Mouse (Mus musculus) embryonic facial prominence, embryonic 10.5 days (tissue): Measurements from ENCODE around the gene Llgl2. TPM values are rescaled to one million over a fixed set of nuclear protein-coding genes. Genes with fewer than 3 reads are reported as not detected.

Experiments
- DNase-seq: peaks from one replicate; pipeline ENCODE4 v3.0.0-alpha.2; 2017; ENCODE audit warnings: low spot score
- H3K27ac ChIP-seq: fragments of 300-500 bp; sonication (generic); replicated peaks from 2 replicates; pipeline ENCODE4 v1.5.1; 2016; ENCODE audit warnings: mild to moderate bottlenecking
- H3K27me3 ChIP-seq: fragments of 300-500 bp; sonication (generic); replicated peaks from 2 replicates; pipeline ENCODE4 v1.6.1; 2016; ENCODE audit warnings: low read depth, mild to moderate bottlenecking; ENCODE audit not compliant: poor library complexity, severe bottlenecking
- H3K36me3 ChIP-seq: fragments of 300-500 bp; sonication (generic); replicated peaks from 2 replicates; pipeline ENCODE4 v1.6.1; 2016; ENCODE audit warnings: mild to moderate bottlenecking, moderate library complexity
- H3K4me1 ChIP-seq: fragments of 300-500 bp; sonication (generic); 2 replicates; pipeline ENCODE4 v1.6.1; 2016
- H3K4me3 ChIP-seq: fragments of 300-500 bp; sonication (generic); 2 replicates; pipeline ENCODE4 v1.5.1; 2016; ENCODE audit warnings: mild to moderate bottlenecking, moderate library complexity
- H3K9me3 ChIP-seq: fragments of 300-500 bp; sonication (generic); 2 replicates; pipeline ENCODE4 v1.6.1; 2016; ENCODE audit warnings: mild to moderate bottlenecking
- WGBS: fragments of 180-500 bp; shearing (Covaris S2); methylation state at CpG from one replicate; pipeline ENCODE4 v1.1.7; 2016; 5-methylcytosine and 5-hydroxymethylcytosine counted together
- polyA plus RNA-seq: library from polyadenylated mRNA; unstranded; fragments of >200 nt; fragmentation: Nextera tagmentation; extraction: Ambion mirVana; gene quantifications from 2 replicates; pipeline ENCODE4 v1.2.1, GENCODE M21; 2016

Gene Llgl2
- polyA plus RNA-seq, 1 experiment from 2014 or later: 15.3 TPM

GRCm38 (mm10) chr11:115872437-115872836 is 48.6 kb downstream of the Llgl2 start:
- Histone ChIP-seq H3K27me3 (no peaks in the 10 kb centered on the region), H3K4me3 (no peak overlapping the region), H3K9me3 (no peaks in the 10 kb centered on the region), H3K4me1 (peaks cover 16% of the 10 kb centered on the region), H3K36me3 (no peaks in the 10 kb centered on the region), H3K27ac (no peak overlapping the region)
- WGBS: 66% methylated on average over 4 of the region's 4 CpGs
- no peak for DNase-seq

- WGBS: 88% methylated on average over 3 of the region's 3 CpGs
- DNase-seq: no peak
- no peak overlapping the region for H3K4me3 ChIP-seq
- no peaks in the 10 kb centered on the region for H3K9me3 ChIP-seq
- H3K36me3 ChIP-seq: no peaks in the 10 kb centered on the region
- H3K27ac ChIP-seq: no peak overlapping the region
- H3K4me1 ChIP-seq: peaks cover 16% of the 10 kb centered on the region
- H3K27me3 ChIP-seq: no peaks in the 10 kb centered on the region
Observed at GRCm38 (mm10) chr11:115875935-115876334, 52.1 kb downstream of the Llgl2 start.

GRCm38 (mm10) chr11:115876438-115876837 is 52.6 kb downstream of the Llgl2 start:
- Histone ChIP-seq H3K9me3 (no peaks in the 10 kb centered on the region), H3K27ac (no peak overlapping the region), H3K4me1 (peaks cover 16% of the 10 kb centered on the region), H3K27me3 (peaks cover under 1% of the 10 kb centered on the region; the same call in 1 of the 2 replicates), H3K4me3 (no peak overlapping the region), H3K36me3 (no peaks in the 10 kb centered on the region)
- WGBS: 72% methylated on average over 5 of the region's 5 CpGs
- no peak for DNase-seq

- Histone ChIP-seq H3K36me3 (no peaks in the 10 kb centered on the region), H3K9me3 (no peaks in the 10 kb centered on the region), H3K27me3 (peaks cover 8% of the 10 kb centered on the region), H3K4me3 (no peak overlapping the region), H3K27ac (no peak overlapping the region), H3K4me1 (peaks cover 15% of the 10 kb centered on the region)
- DNase-seq: no peak
- WGBS: 66% methylated on average over 6 of the region's 6 CpGs
Observed at GRCm38 (mm10) chr11:115877174-115877755, 53.4 kb downstream of the Llgl2 start.

- no peaks in the 10 kb centered on the region for H3K9me3 ChIP-seq
- no peak overlapping the region for H3K4me3 ChIP-seq
- peaks cover 16% of the 10 kb centered on the region for H3K27me3 ChIP-seq
- 72% methylated on average over 8 of the region's 8 CpGs for whole genome bisulfite sequencing
- H3K4me1 ChIP-seq: peaks cover 11% of the 10 kb centered on the region; the same call in 1 of the 2 replicates
- H3K27ac ChIP-seq: no peak overlapping the region
- DNase-seq: no peak
- H3K36me3 ChIP-seq: no peaks in the 10 kb centered on the region
Observed at GRCm38 (mm10) chr11:115878071-115878470, 54.2 kb downstream of the Llgl2 start.

- Histone ChIP-seq H3K9me3 (no peaks in the 10 kb centered on the region), H3K27me3 (peaks cover 31% of the 10 kb centered on the region), H3K4me3 (no peak overlapping the region), H3K27ac (no peak overlapping the region), H3K36me3 (no peaks in the 10 kb centered on the region), H3K4me1 (peaks cover 11% of the 10 kb centered on the region; the same call in 1 of the 2 replicates)
- DNase-seq: peak; percentile 50
- 23% methylated on average over 5 of the region's 5 CpGs for WGBS
Observed at GRCm38 (mm10) chr11:115881002-115881401, 57.2 kb downstream of the Llgl2 start.

- Histone ChIP-seq H3K27me3 (peaks cover 31% of the 10 kb centered on the region), H3K36me3 (no peaks in the 10 kb centered on the region), H3K4me1 (peaks cover 4% of the 10 kb centered on the region; the same call in 1 of the 2 replicates), H3K4me3 (no peak overlapping the region), H3K9me3 (no peaks in the 10 kb centered on the region), H3K27ac (no peak overlapping the region)
- DNase-seq: no peak
- WGBS: 33% methylated on average over 17 of the region's 17 CpGs
Observed at GRCm38 (mm10) chr11:115883251-115883650, 59.4 kb downstream of the Llgl2 start.

GRCm38 (mm10) chr11:115884361-115884760 is 60.5 kb downstream of the Llgl2 start:
- Histone ChIP-seq H3K9me3 (no peaks in the 10 kb centered on the region), H3K36me3 (no peaks in the 10 kb centered on the region), H3K27ac (no peak overlapping the region), H3K27me3 (peaks cover 31% of the 10 kb centered on the region), H3K4me3 (no peak overlapping the region), H3K4me1 (peaks cover 10% of the 10 kb centered on the region; the same call in 1 of the 2 replicates)
- 86% methylated on average over 3 of the region's 3 CpGs for WGBS
- no peak for DNase-seq

- WGBS: 75% methylated on average over 11 of the region's 11 CpGs
- Histone ChIP-seq H3K36me3 (no peaks in the 10 kb centered on the region), H3K27me3 (peaks cover 31% of the 10 kb centered on the region), H3K4me1 (peaks cover 17% of the 10 kb centered on the region), H3K4me3 (no peak overlapping the region), H3K9me3 (no peaks in the 10 kb centered on the region), H3K27ac (no peak overlapping the region)
- DNase-seq: no peak
Observed at GRCm38 (mm10) chr11:115885281-115885680, 61.4 kb downstream of the Llgl2 start.

- peaks cover 30% of the 10 kb centered on the region for H3K27me3 ChIP-seq
- no peaks in the 10 kb centered on the region for H3K9me3 ChIP-seq
- H3K36me3 ChIP-seq: 0 out of 2 replicates have a peak, but pooled peaks cover 2% of the 10 kb centered on the region
- peaks cover 24% of the 10 kb centered on the region for H3K4me1 ChIP-seq
- H3K4me3 ChIP-seq: no peak overlapping the region
- H3K27ac ChIP-seq: no peak overlapping the region
- no peak for DNase-seq
- 90% methylated on average over 11 of the region's 11 CpGs for WGBS
Observed at GRCm38 (mm10) chr11:115886446-115886845, 62.6 kb downstream of the Llgl2 start.

- no peak for DNase-seq
- Histone ChIP-seq H3K27me3 (peaks cover 15% of the 10 kb centered on the region), H3K36me3 (peaks cover 17% of the 10 kb centered on the region), H3K27ac (no peak overlapping the region; the same call in 1 of the 2 replicates), H3K9me3 (no peaks in the 10 kb centered on the region), H3K4me3 (no peak overlapping the region), H3K4me1 (peaks cover 31% of the 10 kb centered on the region)
- 94% methylated on average over 5 of the region's 5 CpGs for WGBS
Observed at GRCm38 (mm10) chr11:115888020-115888419, 64.2 kb downstream of the Llgl2 start.

GRCm38 (mm10) chr11:115889159-115889558 is 65.3 kb downstream of the Llgl2 start:
- no peak overlapping the region; the same call in 1 of the 2 replicates for H3K27ac ChIP-seq

GRCm38 (mm10) chr11:115892213-115892612 is 68.4 kb downstream of the Llgl2 start:
- H3K27ac ChIP-seq: no peak overlapping the region
- no peak overlapping the region for H3K4me3 ChIP-seq
- DNase-seq: no peak
- WGBS: 55% methylated on average over 6 of the region's 6 CpGs
- H3K27me3 ChIP-seq: no peaks in the 10 kb centered on the region
- H3K4me1 ChIP-seq: peaks cover 31% of the 10 kb centered on the region
- H3K9me3 ChIP-seq: no peaks in the 10 kb centered on the region
- peaks cover 59% of the 10 kb centered on the region for H3K36me3 ChIP-seq

More at GRCm38 (mm10) chr11:115889159-115889558, 65.3 kb downstream of the Llgl2 start:
- no peak for DNase-seq
- Histone ChIP-seq H3K4me1 (peaks cover 31% of the 10 kb centered on the region), H3K36me3 (peaks cover 29% of the 10 kb centered on the region), H3K4me3 (no peak overlapping the region), H3K9me3 (no peaks in the 10 kb centered on the region), H3K27me3 (peaks cover 3% of the 10 kb centered on the region)
- 82% methylated on average over 6 of the region's 6 CpGs for WGBS
